Mouse (Mus musculus) heart, adult 11 months (tissue): ENCODE results near the gene Ppp4c.

Source experiments
- DNase-seq: peaks from one replicate; pipeline ENCODE4 v3.0.0; 2022

Ppp4c gene

DNA sequence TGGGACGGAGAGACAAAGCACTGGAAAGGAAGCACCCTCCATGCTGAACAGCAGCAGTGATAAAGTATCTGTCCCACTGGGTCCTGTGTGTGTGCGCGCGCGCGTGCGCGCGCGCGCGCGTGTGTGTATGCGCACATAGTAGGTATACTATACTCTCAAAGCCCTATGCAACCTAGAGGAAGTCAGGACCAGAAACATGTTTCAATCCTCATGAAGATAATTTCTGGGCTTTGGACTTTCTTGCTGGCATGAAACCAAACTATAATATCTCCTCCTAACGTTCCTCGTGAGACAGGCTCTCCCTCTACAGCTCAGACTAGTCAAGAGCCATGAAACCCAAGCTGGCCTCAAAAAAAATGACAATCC is 8.7 kb upstream of the Ppp4c start:
- no peak for DNase-seq

DNA sequence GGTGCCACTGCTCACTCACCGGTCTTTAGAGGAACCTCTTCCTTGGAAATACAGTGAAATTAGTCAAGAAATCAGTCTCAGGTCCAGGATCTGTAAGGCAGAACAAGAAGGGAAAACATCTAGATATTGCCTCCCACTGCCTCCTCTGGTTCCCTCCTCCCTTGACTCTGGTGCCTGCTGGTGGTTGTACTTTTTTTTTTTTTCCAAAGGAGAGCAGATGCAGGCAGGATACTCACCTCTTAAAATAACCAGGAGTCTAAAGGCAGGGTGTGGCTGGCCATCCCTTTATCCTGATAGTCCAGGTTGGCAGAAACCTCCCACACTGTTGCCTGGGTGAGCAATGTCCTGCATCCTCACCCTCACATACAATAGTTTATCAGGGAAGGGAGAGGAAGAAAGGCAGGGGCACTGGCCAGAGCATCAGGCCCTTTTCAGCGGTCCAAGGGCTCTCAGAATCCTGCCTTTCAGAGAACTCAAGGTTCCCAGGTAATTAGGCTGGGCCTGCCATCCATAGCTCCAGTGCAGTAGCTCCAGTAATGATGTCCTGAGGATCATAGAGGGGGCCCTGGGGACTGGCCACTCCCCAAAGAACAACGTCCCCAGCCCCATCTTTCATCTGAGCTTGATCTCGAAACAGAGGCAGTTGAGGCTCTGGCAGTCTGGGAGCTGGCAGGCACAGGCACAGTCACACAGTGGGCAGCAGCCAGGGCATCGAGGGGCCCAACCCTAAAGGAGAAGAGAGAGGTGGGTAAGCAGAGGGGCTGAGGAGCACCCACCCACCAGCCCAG is 8.2 kb upstream of the Ppp4c start:
- DNase-seq = peak; percentile 95

DNA sequence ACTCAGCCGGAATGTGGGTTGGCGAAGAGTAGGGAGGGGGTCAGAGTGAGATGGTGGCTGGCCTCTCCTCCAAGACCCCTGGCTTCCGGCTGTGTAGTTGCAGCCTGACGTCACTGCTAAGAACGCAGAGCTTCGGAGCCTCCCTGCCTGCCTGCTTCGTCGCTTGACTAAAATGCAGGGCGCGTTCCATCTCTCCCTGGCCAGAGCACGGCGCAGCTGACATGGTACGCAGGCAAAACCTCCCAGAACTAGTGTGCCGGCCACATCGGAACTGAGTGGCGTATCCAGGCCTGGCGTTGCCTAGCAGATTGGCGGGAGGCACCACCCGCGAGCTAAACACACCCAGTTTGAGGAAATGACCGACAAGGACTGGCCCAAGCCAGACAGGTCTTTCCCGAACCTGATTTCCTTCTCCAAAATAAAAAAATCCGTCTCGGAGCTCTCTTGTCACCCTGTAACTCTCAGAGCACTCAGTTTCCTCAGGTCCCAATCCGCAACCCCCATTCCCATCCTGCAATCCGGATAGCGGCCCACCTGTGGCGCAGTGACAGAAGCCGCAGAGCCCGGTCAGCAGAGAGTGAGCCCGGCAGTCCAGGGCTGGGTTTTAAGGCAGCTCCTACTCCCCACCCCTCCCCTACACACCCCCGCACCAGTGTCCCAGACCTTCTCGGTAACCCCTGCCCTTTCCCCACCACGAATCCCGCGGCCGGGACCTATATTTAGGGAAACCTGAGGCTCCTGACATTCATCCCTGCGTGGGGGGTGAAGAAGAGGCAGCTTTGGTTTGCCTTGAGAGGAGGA is 7.4 kb upstream of the Ppp4c start:
- peak; percentile 98 for DNase-seq

DNA sequence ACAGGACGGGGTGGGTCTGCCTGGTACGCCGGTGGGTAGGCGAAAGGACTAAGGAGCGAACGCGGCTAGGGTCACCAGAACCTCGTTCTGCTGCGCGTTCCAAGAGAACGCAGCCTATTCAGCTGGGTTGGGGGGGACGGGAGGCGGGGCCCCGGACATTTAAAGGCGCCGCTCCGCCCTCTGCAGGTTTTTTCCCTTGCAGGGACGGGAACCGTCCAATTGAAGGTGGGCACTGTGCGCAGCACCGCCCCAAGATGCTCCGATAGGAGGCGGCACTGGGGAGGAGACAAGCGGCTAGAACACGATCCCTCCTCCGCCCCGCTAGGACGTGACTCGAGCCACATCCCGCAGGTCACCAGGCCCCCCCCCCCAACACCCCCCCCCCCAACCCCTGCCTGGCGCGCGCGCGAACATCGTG is 6.8 kb upstream of the Ppp4c start:
- DNase-seq = peak; percentile 100

DNA sequence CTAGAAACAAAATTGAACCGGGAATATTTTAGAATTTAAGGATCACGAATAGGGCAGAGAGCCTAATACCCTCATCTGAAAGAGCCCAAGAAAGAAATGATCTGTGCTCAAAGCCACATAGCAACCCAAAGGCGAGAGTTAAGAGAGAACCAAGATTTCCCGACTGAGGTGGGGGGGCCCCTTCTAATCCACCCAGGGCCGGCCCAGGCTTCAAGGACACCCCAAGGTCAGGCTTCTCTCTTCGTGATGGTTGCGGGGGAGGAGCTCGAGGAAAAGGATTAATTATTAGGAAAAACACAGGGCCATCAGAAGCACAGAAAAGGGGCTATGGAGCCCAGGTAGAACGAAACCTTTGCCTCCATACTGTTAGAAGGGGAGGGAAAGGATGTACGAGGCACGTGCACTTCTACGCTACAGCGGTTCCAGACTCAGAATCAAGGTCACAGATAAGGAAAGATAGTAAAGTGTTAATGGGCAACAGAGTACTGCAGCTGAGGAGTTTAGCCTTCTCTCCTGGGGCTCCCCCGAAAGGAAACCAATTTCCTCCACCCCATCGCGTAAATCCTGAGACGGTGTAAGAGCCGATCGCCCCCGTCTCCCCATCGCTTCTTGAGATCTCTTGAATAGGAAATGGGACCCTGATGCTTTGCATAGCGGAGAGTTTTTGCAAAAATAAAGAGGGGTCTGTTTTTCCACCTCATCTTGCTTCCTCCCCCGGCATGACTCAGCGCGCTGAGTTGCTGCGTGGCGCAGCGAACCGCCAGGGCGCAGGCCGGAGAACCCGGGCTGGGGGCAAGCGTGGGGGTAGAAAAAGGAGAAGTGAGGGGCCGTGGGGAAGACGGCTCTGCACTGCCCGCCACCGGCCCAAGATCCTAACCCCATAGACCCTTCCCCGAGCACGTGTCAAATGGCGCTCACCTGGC is 6.1 kb upstream of the Ppp4c start:
- peak; percentile 95 for DNase-seq

DNA sequence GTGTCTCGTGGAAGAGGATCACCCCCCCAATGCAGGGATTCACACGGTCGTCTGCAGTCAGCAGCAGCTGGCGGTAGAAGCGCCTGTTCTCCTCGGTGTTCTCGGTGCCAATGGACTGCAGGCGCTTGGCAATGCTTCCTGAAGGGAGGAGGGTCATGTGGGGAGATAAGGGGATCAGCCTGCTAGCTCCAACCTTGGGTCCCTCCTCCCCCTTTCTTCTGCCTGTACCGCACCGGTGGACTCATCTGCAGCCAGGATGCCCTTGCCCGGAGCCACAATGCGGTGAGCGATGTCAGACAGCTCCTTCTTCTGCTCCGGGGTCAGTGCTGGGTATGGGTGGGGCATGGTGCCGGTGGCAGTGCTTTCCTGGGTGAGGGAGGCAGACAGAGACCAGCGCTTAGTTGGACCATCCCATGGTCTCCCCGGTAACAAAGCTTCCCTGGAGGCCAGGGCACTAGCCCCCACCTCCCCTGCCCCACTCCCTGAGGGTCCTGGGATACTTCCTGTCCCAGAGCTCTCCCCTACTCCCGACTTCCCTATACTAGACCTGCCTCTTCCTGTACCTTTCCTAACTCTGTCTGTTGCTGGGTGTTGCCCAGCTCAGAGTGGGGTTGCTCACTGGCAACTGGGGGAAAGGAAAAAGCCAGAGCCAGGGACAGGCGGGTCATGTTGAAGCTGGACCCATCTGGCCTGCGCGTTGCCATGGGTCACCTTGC is 5.3 kb upstream of the Ppp4c start, which contains the start of gene Fam57b:
Gene Fam57b (plus strand): TSS at position 258 of the 716 bp plus-strand sequence.
- peak; percentile 98 for DNase-seq

DNA sequence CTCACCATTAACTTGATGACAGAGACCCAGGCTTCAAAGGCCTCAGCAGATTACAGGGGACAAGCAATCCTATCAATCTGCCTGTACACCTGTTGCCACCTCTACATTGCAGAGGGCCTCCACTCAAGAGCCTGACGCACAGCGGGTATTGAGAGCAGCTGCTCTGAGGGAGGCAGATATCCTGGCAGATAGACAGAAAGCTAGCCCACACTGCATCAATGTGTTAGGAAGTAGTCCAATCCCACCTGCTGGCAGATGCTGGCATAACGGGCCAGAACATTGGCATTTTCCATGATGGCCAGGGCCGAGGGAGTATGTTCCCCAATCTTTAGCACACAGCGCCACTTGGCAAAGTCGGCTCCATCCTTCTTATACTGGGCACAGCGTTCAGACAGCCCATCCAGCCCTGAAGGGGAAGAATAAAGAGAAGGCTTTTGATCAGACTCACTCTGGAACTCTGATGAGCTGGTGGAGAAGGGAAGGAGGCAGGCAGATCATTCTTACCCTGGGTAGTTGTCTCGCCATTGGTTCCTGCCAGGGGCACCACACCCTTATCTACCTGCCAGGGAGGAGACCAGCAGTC is 4.1 kb upstream of the Ppp4c start:
- peak; percentile 93 for DNase-seq

DNA sequence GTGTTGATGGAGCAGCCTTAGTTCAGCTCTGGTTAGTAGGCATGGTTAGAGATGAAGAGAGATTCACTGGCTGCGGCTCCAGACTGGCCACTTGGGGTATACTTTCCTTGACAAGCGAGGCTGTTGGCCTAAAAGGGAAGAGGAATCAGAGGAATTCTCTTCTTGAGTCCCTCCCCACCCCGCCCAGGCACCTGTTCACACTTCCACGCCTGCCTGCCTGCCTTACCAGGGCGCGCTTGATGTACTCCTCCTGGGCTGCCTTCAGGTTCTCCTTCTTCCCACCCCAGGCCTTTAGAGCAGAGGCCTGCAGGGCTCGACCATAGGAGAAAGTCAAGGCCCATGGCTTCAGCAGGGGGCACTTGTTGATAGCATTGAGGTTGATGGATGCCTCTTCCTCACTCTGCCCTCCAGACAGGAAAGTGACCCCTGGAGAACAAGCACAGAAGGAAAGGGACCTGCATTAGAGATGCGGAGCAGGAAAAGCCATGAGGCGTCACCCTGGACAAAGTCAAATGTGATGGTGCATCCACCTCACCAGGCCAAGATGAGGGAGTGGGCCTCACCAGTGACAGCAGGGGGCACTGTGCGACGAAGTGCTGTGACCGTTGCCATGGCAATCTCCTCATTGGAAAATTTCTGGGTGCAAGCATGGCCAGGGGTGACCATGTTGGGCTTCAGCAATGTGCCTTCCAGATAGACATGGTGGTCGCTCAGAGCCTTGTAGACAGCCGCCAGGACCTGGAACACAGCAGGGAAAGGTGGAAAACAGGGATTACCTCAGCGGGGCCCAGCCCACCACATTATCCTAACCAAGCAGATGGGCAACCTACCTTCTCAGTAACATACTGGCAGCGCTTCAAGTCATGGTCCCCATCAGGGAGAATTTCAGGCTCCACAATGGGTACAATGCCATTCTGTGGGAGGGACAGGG is 3.4 kb upstream of the Ppp4c start:
- peak; percentile 93 for DNase-seq

DNA sequence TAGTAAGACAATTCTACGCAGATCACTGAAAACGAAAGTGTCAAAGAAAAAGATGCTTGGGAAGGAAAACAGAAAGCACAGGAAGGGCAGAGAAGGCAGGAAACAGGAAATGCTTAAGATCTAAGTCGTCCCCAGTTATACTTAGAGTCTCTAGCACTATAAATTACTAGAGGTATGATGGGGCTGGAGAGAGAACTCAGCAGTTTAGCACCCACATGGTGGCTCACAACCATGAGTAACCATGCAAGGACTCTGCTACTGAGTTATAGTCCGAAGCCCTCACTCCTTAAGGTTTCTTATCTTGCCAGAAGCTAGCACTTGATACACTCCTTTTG is 1.9 kb upstream of the Ppp4c start:
- no peak for DNase-seq

DNA sequence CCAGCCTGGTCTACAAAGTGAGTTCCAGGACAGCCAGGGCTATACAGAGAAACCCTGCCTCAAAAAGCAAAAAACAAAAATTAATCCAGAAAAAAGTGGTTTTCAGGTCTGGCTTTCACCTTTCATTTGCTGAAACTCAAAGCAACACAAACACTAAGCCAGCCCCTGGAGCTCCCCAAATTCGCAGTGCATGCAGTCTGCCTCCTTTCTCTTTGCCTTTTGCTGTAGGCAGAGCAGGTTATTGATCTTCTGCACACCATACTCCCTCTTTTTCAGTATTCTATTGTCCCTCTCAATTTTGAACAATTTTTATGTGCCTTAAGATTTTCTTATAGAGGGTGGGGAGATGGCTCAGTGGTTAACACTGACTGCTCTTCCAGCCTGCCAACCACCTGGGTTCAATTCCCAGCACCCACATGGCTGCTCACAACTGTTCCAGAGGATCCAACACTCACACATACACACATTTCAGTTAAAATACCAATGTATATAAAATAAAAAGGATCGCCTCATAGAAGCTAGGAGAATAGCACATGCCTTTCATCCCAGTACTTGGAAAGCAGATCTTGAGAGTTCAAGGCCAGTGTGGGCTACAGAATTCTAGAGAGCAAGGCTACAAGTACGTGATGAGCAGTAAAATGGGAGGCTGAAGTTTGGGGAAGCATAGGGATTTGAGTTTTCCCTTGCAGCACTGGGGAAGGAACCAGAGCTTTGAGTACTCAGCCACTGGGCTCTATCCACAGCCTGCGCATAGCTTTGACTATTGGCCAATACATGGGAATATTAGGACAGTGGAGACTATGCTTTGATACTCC is 1.4 kb upstream of the Ppp4c start:
- no peak for DNase-seq

DNA sequence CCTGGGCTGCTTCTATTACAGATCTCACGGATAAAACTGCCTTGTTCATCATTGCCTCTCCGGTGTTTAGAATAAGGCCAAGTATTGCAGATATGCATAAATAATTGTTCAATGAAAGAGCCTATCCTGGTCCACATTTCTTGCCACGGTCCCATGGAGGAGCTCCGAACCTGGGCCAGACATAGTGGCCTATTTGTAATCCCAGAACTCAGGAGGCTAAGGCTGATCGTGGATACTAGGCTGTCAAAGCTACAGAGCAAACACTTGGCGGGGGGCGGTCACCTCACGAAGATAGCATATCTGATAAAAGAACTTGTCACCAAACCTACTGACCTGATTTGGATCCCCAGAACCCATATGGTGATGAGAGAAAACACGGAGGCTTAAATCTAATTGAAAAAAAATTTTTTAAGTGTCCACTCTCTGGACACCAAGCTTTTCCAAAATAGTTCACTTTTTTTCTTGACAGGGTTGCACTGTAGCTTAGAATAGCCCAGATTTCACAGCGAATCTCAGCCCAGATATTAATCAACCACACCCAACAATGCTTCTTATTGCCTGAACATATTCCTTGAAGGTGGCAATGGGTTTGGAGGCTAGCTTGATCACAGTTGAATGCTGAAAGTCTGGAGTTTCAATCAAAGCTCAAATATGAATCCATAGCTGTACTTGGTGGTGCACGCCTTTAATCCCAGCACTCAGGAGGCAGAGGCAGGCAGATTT is 586 bp upstream of the Ppp4c start:
- no peak for DNase-seq

DNA sequence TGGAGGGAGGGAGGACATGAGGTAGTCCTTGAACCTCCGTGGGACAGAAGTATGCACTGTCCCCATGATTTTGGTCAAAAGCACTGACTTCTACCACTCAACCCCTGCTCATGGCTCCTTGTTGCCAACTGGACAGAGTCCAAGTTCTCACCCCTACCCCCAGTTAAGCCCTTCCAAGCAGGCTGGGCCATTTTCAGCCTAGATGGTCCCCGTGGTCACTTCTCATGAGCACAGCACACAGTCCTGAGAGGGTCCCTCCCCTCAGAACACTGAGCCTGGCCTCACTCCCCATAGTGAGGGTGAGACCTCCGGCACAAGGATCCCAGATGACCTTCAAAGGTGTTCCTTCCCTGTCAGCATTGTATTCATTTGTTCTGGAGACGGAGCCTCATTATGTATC is 3.2 kb downstream of the Ppp4c start:
- peak; percentile 94 for DNase-seq

DNA sequence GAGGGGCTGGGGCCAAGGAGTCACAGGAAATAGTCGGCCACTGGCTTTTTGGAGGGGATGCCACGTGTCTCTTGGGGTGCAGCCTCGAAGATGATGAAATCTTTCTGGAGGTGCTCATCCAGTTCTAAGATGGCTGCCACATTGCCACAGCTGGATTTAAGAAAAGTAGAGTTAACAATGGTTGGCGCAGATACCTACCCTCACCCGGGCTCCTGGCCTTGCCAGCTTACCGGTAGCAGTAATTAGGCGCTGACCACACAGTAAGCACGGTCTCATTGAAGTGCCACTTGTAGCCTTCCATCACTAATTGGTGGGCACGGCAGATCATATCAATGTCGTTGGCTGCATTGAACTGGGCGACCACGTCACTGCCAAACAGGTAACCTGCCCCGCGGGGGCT is 6.2 kb downstream of the Ppp4c start:
- peak; percentile 92 for DNase-seq

DNA sequence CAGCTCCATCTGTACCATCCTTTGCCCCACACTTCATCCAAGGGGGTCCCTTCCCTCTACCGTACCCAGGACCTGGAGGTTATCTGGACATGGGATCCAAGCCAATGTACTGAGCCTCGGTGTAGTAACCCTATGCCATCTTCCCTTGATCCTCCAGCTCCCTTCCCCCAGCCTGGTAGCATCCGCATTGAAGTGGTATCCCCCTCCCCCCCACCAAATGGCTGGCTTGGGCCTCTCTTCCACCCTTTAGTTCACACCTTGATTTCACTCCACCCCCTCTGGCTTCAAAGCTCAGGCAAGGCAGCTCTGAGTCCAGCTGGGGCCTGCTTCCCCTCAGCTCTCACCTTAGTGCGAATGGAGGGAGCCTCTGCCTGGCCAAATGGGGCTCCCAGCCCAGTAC is 7.2 kb downstream of the Ppp4c start:
- no peak for DNase-seq

DNA sequence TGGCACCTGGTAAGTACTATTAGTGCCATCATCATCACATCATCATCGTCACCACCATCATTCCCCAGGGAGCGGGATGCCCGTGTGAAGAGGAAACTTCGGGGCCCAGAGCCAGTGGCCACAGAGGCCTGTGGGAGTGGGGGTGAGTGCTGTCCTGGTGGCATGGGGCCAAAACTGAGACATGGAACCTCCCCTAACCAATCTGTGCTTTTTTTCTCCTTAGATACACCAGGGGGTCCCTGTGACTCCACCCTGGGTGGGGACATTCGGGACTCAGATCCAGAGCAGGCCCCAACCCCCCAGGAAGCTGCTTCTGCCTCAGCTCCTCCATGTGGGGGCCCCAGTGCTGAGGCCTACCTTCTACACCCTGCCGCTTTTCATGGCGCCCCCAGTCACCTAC is 7.8 kb downstream of the Ppp4c start:
- peak; percentile 88 for DNase-seq

DNA sequence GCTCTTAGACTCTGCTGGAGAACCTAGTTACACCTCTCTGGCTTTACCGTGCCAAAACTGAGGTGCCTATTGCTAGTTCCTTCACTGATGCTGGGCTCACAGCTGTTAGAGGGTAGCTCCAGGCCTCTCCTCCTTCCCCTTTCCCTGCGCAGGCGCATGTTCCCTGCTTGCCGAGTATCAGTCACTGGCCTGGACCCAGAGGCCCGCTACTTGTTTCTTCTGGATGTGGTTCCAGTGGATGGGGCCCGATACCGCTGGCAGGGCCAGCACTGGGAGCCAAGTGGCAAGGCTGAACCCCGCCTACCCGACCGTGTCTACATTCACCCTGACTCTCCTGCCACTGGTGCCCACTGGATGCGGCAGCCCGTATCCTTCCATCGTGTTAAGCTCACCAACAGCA is 9.6 kb downstream of the Ppp4c start:
- DNase-seq = peak; percentile 95

DNA sequence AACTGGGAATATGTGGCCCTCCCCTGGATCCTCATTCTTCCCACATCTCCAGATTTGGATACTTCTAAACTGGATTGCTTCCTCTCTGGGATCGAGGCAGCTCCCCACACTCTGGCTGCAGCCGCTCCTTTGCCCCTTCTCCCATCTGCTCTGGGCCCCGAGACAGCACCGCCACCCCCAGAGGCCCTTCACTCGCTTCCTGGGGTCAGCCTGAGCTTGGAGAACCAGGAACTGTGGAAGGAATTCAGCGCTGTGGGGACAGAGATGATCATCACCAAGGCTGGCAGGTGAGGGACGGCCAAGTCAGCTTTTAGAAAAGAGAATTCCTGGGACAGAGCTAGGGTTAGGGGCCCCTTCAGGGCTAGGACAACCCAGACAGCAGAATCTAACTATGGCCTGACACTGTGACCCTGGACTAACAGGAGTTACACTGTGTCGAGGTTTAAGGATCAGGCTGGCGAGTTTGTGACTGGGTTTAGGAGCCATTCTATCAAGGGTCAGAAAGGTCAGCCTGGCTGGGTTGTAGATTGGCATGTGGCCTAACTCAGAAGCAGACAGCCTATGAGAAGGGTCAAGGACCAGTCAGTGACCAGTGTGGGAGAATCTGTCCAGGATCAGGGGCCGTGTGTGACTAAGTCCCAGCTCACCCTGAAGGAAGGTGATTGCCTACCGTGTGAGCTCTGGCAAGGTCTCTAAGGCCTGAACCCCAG is 10.5 kb downstream of the Ppp4c start:
- DNase-seq = peak; percentile 94

DNA sequence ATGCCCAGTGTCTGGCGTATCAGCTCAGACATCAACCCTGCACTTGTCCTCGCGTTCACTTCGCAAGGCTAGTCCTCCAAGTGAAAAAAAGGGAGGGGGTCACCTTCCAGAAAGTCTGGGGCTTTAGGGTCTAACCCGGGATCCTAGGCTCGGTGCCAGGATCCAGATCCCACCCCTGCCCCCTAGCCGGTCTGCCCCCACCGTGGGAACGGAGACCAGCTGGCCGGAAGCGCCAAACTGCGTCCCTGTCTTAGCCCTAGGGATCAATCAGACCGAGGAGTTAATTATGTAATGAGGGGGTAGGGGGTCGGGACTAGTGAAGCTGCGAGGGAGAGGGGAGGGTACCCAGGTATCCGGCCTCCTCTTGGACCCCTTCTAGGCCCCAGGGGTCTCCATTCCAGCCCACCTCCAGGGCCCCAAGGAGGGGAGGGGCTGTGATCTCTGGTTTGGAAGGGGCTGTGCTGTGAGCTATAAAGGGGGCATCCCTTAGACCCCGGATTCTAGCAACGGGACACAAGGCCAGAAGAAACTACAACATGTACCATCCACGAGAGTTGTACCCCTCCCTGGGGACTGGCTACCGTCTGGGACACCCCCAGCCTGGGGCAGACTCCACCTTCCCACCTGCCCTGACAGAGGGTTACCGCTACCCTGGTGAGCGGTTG is 11.2 kb downstream of the Ppp4c start, which contains the start of gene Tbx6:
Gene Tbx6 (plus strand): TSS at position 513 of the 665 bp plus-strand sequence.
- peak; percentile 97 for DNase-seq
